Mouse (Mus musculus) G1E (cell line): Measurements from ENCODE around the gene Prrxl1. TPM values are rescaled to one million over a fixed set of nuclear protein-coding genes. Genes with fewer than 3 reads are reported as not detected.
A peak's percentile ranks its signal among the peaks of the same experiment; 100 is the strongest.

Experiments
- ATAC-seq: 2 replicates; pipeline ENCODE4 v1.8.0; 2016; ENCODE audit warnings: mild to moderate bottlenecking; ENCODE audit not compliant: insufficient number of reproducible peaks, poor library complexity, low FRiP score, severe bottlenecking; ENCODE audit errors: extremely low read depth
- DNase-seq: peaks from one replicate; pipeline ENCODE4 v3.0.0; 2012; ENCODE audit warnings: low spot score
- H3K27me3 ChIP-seq: 2 replicates; pipeline ENCODE4 v1.6.1; 2012; ENCODE audit warnings: mild to moderate bottlenecking, low read length, inconsistent platforms; ENCODE audit not compliant: insufficient read depth
- H3K36me3 ChIP-seq: replicated peaks from 2 replicates; pipeline ENCODE3; 2012; ENCODE audit warnings: mild to moderate bottlenecking, inconsistent platforms
- H3K4me1 ChIP-seq: 2 replicates; pipeline ENCODE4 v1.6.1; 2012; ENCODE audit warnings: low read depth, low read length, inconsistent platforms, mixed read lengths; ENCODE audit not compliant: insufficient read depth
- H3K4me3 ChIP-seq: 2 replicates; pipeline ENCODE4 v1.5.1; 2012; ENCODE audit warnings: low read depth, mild to moderate bottlenecking, inconsistent platforms, low read length, moderate library complexity, mixed read lengths
- H3K9me3 ChIP-seq: replicated peaks from 2 replicates; pipeline ENCODE4 v1.6.1; 2012; ENCODE audit warnings: inconsistent platforms
- CTCF ChIP-seq: IDR thresholded peaks from 2 replicates; pipeline ENCODE4 v1.5.1; 2012; ENCODE audit warnings: low read depth, low read length, inconsistent platforms, mixed read lengths
- GATA1 ChIP-seq: IDR thresholded peaks from 2 replicates; pipeline ENCODE4 v1.6.1; 2012; ENCODE audit warnings: borderline replicate concordance, low read length, inconsistent platforms, mixed read lengths
- GATA2 ChIP-seq: IDR thresholded peaks from 2 replicates; pipeline ENCODE4 v1.6.1; 2012; ENCODE audit warnings: low read depth, low read length, inconsistent platforms, borderline replicate concordance
- POLR2AphosphoS5 ChIP-seq: IDR thresholded peaks from 2 replicates; pipeline ENCODE4 v1.6.1; 2012; ENCODE audit warnings: low read depth, low read length, inconsistent platforms; ENCODE audit not compliant: insufficient replicate concordance
- TAL1 ChIP-seq: conservative IDR thresholded peaks from 2 replicates; pipeline ENCODE4 v1.6.1; 2012; ENCODE audit warnings: low read depth, low read length, inconsistent platforms, mixed read lengths
- polyA plus RNA-seq: library from polyadenylated mRNA; stranded (reverse); fragments of >175 nt; gene quantifications from 2 replicates; pipeline ENCODE4 v1.2.3, GENCODE M21; 2012
- total RNA-seq, 2 experiments: library from RNA; stranded (forward) in 1 of 2; stranded (reverse) in 1 of 2; fragments of 200-1000 nt in 1 of 2; fragments of >200 nt in 1 of 2; fragmentation: Nextera tagmentation in 1 of 2; gene quantifications; 2 replicates each; pipeline ENCODE4 v1.2.3; 2014 to 2017

Prrxl1 gene
- total and polyA plus RNA-seq, 3 experiments = 0.22 TPM; not detected in 2

DNA sequence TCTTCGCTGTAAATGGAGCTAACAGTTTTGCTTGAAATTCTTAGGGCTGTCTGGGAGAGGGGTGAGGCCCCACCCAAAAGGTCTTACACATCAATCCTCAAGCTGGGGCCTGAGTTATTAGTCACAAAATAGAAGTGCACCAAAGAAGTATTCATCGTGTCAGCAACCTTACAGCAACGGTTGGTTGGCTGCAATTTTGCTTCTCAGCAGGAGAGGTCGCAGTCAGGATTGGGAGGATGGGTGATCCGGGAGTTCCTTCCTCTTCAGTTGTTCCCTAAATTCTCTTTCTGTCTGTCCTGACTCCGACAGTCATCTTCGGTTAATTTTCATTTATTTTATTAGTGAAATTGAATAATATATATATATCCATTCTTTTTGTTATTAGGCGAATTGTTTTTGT, 26.7 kb upstream of the Prrxl1 start:
- peaks cover 84% of the 10 kb centered on the region for H3K36me3 ChIP-seq
- no peaks in the 10 kb centered on the region for H3K4me1 ChIP-seq
- no peaks in the 10 kb centered on the region for H3K9me3 ChIP-seq
- TF ChIP-seq POLR2AphosphoS5 (no peak), GATA2 (no peak), CTCF (no peak), TAL1 (no peak), GATA1 (no peak)
- no peaks in the 10 kb centered on the region for H3K27me3 ChIP-seq
- no peak overlapping the region for H3K4me3 ChIP-seq
- ATAC-seq (no peak), DNase-seq (no peak)

GRCm38 (mm10) chr14:32578420-32578819, 20.8 kb upstream of the Prrxl1 start:
- H3K9me3 ChIP-seq = no peaks in the 10 kb centered on the region
- peaks cover 49% of the 10 kb centered on the region for H3K36me3 ChIP-seq
- no peaks in the 10 kb centered on the region; the same call in 1 of the 2 replicates for H3K4me1 ChIP-seq
- H3K4me3 ChIP-seq = no peak overlapping the region
- DNase-seq (no peak), ATAC-seq (no peak)
- TF ChIP-seq CTCF (no peak), POLR2AphosphoS5 (no peak)
- peaks cover 4% of the 10 kb centered on the region; the same call in 1 of the 2 replicates for H3K27me3 ChIP-seq

DNA sequence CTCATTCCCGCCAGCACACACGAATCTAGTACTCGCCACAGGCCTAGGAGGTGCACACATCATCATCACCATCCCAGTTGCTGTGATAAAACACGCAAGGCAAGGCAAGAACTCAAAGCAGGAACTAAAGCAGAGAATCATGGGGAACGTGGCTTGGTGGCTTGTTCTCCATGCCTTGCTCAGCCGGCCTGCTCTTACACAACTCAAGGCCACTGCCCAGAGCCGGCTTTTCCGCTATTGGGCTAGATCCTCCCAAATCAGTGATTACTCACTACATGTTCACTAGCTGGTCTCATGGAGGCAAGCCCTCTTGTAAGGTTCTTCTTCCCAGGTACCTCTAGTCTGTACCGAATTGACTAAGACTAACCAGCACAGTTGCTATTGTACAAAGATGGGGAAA, 15.5 kb upstream of the Prrxl1 start:
- no peaks in the 10 kb centered on the region for H3K9me3 ChIP-seq
- no peak overlapping the region for H3K4me3 ChIP-seq
- H3K36me3 ChIP-seq = peaks cover 5% of the 10 kb centered on the region
- H3K4me1 ChIP-seq = no peaks in the 10 kb centered on the region; the same call in 1 of the 2 replicates
- H3K27me3 ChIP-seq = peaks cover 11% of the 10 kb centered on the region
- ATAC-seq (no peak), DNase-seq (no peak)
- TF ChIP-seq POLR2AphosphoS5 = no peak
- TF ChIP-seq CTCF = no peak
- TF ChIP-seq GATA2 = no peak
- no peak for TF ChIP-seq GATA1
- TF ChIP-seq TAL1 = no peak

GRCm38 (mm10) chr14:32587013-32587784, 12.0 kb upstream of the Prrxl1 start:
- DNase-seq (peak; percentile 63), ATAC-seq (no peak)
- Histone ChIP-seq H3K36me3 (no peaks in the 10 kb centered on the region), H3K4me3 (no peak overlapping the region), H3K9me3 (no peaks in the 10 kb centered on the region), H3K4me1 (no peaks in the 10 kb centered on the region; the same call in 1 of the 2 replicates), H3K27me3 (peaks cover 17% of the 10 kb centered on the region)
- TF ChIP-seq TAL1 (no peak), CTCF (peak; percentile 90)

DNA sequence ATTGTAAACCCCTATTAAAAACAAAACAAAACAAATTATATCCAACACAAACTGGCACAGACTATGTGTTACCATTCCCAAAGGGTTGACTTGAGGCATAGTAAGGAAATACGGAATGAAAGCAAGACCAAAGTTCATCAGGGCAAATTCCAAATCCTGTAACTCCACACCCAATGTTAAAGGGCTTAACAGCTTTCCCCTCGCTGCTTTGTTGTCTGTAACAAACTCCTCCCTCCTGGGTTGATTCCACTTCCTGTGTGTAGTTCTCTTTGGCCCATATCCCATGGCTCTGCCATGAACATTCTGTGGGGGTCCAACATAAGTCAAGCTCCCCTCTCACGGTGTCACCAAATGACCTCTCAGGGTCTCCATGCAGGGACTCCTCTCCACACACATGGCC, 8.8 kb upstream of the Prrxl1 start:
- Histone ChIP-seq H3K36me3 (no peaks in the 10 kb centered on the region), H3K27me3 (peaks cover 17% of the 10 kb centered on the region), H3K4me3 (no peak overlapping the region), H3K9me3 (no peaks in the 10 kb centered on the region), H3K4me1 (no peaks in the 10 kb centered on the region; the same call in 1 of the 2 replicates)
- TF ChIP-seq GATA1 = no peak
- ATAC-seq (no peak), DNase-seq (no peak)

GRCm38 (mm10) chr14:32597232-32598231, 1.7 kb upstream of the Prrxl1 start:
- Histone ChIP-seq H3K4me3 (no peak overlapping the region; the same call in 1 of the 2 replicates), H3K9me3 (peaks cover 33% of the 10 kb centered on the region), H3K36me3 (no peaks in the 10 kb centered on the region), H3K27me3 (peaks cover 2% of the 10 kb centered on the region), H3K4me1 (no peaks in the 10 kb centered on the region)
- no peak for TF ChIP-seq GATA2
- TF ChIP-seq TAL1 = no peak
- TF ChIP-seq GATA1 = no peak
- no peak for TF ChIP-seq POLR2AphosphoS5
- TF ChIP-seq CTCF = no peak
- DNase-seq = peak; percentile 37
- no peak for ATAC-seq
